Mouse (Mus musculus): ENCODE data around the gene Prkd1.

DNA sequence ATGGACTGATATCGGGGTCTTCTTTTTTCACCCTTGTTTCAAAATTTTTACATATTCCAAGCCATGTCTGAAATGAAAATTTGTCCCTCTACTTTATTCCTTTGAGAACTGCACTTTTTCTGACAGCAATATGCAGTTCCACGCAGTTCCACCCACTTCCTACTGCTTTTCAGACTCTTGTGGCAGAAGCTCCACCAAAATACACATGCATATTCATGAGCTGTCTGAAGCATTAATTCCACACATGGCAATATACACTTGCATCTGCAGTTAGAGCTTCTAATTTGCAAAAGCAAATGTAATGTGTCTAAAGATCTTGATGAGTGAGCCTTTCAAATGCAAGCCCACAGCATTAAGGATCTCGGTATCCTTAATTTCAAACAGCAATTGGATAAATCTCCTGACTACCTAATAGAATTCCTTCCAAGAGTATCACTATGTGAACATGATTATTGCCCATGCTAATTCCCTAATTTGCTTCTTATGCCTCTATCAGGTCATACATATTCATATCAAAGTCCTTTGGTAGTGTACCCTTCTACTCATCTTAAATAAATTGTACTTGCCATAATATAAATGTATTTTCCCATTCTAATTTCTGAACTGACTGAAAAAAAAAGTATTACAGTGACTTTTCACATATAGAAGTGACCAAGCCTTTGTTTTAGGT is 110.5 kb downstream of the Prkd1 start:
- TF ChIP-seq POLR2A (IDR thresholded peaks at IDR 0.05; ENCODE audit: extremely low read depth, insufficient read depth, low read length), result no peak
- TF ChIP-seq CTCF (IDR thresholded peaks at IDR 0.05; ENCODE audit: low read depth, low read length), result no peak
